Mouse (Mus musculus): ENCODE data around the gene Spata25.
"Not testable (repeated sequence)": the region's sequence is repeated elsewhere in the genome, so short reads cannot be mapped to it uniquely, and the experiment has no call there.

Gene Spata25

GRCm38 (mm10) chr2:164805332-164805718 is 23.0 kb downstream of the Spata25 start:
- DNase-seq (ENCODE audit: low read depth, low spot score), result no peak

GRCm38 (mm10) chr2:164804533-164805331 is 23.6 kb downstream of the Spata25 start, which contains the start of the genes Acot8 and Zswim3:
TSS of gene Acot8 (minus strand) at chr2:164804882.
TSS of gene Zswim3 (plus strand) at chr2:164805098.
- peak; percentile 98 for DNase-seq (ENCODE audit: low read depth, low spot score)

- DNase-seq (ENCODE audit: low read depth, low spot score), result no peak
These were observed 24.4 kb downstream of the Spata25 start for GRCm38 (mm10) chr2:164803921-164804313.

GRCm38 (mm10) chr2:164803201-164803920 is 25.0 kb downstream of the Spata25 start:
- DNase-seq (ENCODE audit: low read depth, low spot score), result no peak

- no peak for DNase-seq (ENCODE audit: low read depth, low spot score)
These were observed 27.9 kb downstream of the Spata25 start for GRCm38 (mm10) chr2:164800252-164801004.

- not testable (repeated sequence) for DNase-seq (ENCODE audit: low read depth, low spot score)
These were observed 29.8 kb downstream of the Spata25 start for GRCm38 (mm10) chr2:164798554-164798953.

- no peak for DNase-seq (ENCODE audit: low read depth, low spot score)
These were observed 32.5 kb downstream of the Spata25 start for GRCm38 (mm10) chr2:164795868-164796267.

GRCm38 (mm10) chr2:164794293-164794692 is 34.0 kb downstream of the Spata25 start:
- peak; percentile 74 for DNase-seq (ENCODE audit: low read depth, low spot score)

- DNase-seq (ENCODE audit: low read depth, low spot score), result no peak
These were observed 34.6 kb downstream of the Spata25 start for GRCm38 (mm10) chr2:164793772-164794171.

- no peak for DNase-seq (ENCODE audit: low read depth, low spot score)
These were observed 35.1 kb downstream of the Spata25 start for GRCm38 (mm10) chr2:164793236-164793635.

GRCm38 (mm10) chr2:164792400-164793190 is 35.7 kb downstream of the Spata25 start:
- no peak for DNase-seq (ENCODE audit: low read depth, low spot score)

GRCm38 (mm10) chr2:164791841-164792261 is 36.5 kb downstream of the Spata25 start:
- DNase-seq (ENCODE audit: low read depth, low spot score), result no peak

- DNase-seq (ENCODE audit: low read depth, low spot score), result no peak
These were observed 37.9 kb downstream of the Spata25 start for GRCm38 (mm10) chr2:164790451-164790850.

GRCm38 (mm10) chr2:164788411-164788810 is 39.9 kb downstream of the Spata25 start:
- no peak for DNase-seq (ENCODE audit: low read depth, low spot score)

- no peak for DNase-seq (ENCODE audit: low read depth, low spot score)
These were observed 40.6 kb downstream of the Spata25 start for GRCm38 (mm10) chr2:164787779-164788178.

GRCm38 (mm10) chr2:164787032-164787431 is 41.3 kb downstream of the Spata25 start:
- DNase-seq (ENCODE audit: low read depth, low spot score), result no peak

- DNase-seq (ENCODE audit: low read depth, low spot score), result no peak
These were observed 41.9 kb downstream of the Spata25 start for GRCm38 (mm10) chr2:164786388-164786885.

- peak; percentile 71 for DNase-seq (ENCODE audit: low read depth, low spot score)
These were observed 42.6 kb downstream of the Spata25 start, which contains the start of gene Snx21 for GRCm38 (mm10) chr2:164785481-164786387. TSS of gene Snx21 (plus strand) at chr2:164785823.

- no peak for DNase-seq (ENCODE audit: low read depth, low spot score)
These were observed 43.4 kb downstream of the Spata25 start for GRCm38 (mm10) chr2:164784869-164785420.

Measured in embryo, embryonic 11.5 days (tissue).